Mouse (Mus musculus) midbrain, embryonic 10.5 days (tissue): ENCODE data around the gene Ntan1. TPM values are rescaled to one million over a fixed set of nuclear protein-coding genes. Genes with fewer than 3 reads are reported as not detected.
A peak's percentile ranks its signal among the peaks of the same experiment; 100 is the strongest.
"Not testable (repeated sequence)": the region's sequence is repeated elsewhere in the genome, so short reads cannot be mapped to it uniquely, and the experiment has no call there.

Experiments
- DNase-seq: peaks from one replicate; pipeline ENCODE4 v3.0.0-alpha.2; 2017; ENCODE audit warnings: low spot score
- H3K27ac ChIP-seq: fragments of 300-500 bp; sonication (generic); replicated peaks from 2 replicates; pipeline ENCODE4 v1.5.1; 2016; ENCODE audit warnings: mild to moderate bottlenecking
- H3K27me3 ChIP-seq: fragments of 300-500 bp; sonication (generic); 2 replicates; pipeline ENCODE4 v1.6.1; 2016; ENCODE audit warnings: low read depth, mild to moderate bottlenecking; ENCODE audit not compliant: poor library complexity, severe bottlenecking
- H3K36me3 ChIP-seq: fragments of 300-500 bp; sonication (generic); 2 replicates; pipeline ENCODE4 v1.6.1; 2016; ENCODE audit warnings: mild to moderate bottlenecking, moderate library complexity
- H3K4me1 ChIP-seq: fragments of 300-500 bp; sonication (generic); 2 replicates; pipeline ENCODE4 v1.6.1; 2016
- H3K4me3 ChIP-seq: fragments of 300-500 bp; sonication (generic); 2 replicates; pipeline ENCODE4 v1.5.1; 2016; ENCODE audit warnings: mild to moderate bottlenecking, moderate library complexity
- H3K9me3 ChIP-seq: fragments of 300-500 bp; sonication (generic); replicated peaks from 2 replicates; pipeline ENCODE4 v1.6.1; 2016; ENCODE audit warnings: mild to moderate bottlenecking
- WGBS: fragments of 180-500 bp; shearing (Covaris S2); methylation state at CpG from one replicate; pipeline ENCODE4 v1.1.7; 2016; 5-methylcytosine and 5-hydroxymethylcytosine counted together
- polyA plus RNA-seq: library from polyadenylated mRNA; unstranded; fragments of >200 nt; fragmentation: Nextera tagmentation; extraction: Ambion mirVana; gene quantifications from 2 replicates; pipeline ENCODE4 v1.2.1, GENCODE M21; 2016

Ntan1 gene
- polyA plus RNA-seq, 1 experiment from 2014 or later: 129 TPM

GRCm38 (mm10) chr16:13845031-13845430 lies 26.4 kb downstream of the Ntan1 start:
- peaks cover 59% of the 10 kb centered on the region for H3K36me3 ChIP-seq
- H3K27ac ChIP-seq: no peak overlapping the region
- H3K9me3 ChIP-seq: no peaks in the 10 kb centered on the region
- no peak overlapping the region for H3K4me3 ChIP-seq
- H3K27me3 ChIP-seq: no peaks in the 10 kb centered on the region
- WGBS: 93% methylated on average over 5 of the region's 5 CpGs
- no peaks in the 10 kb centered on the region for H3K4me1 ChIP-seq
- no peak for DNase-seq

GRCm38 (mm10) chr16:13846675-13847074 lies 28.0 kb downstream of the Ntan1 start:
- no peaks in the 10 kb centered on the region for H3K4me1 ChIP-seq
- H3K27ac ChIP-seq: no peak overlapping the region
- no peaks in the 10 kb centered on the region for H3K27me3 ChIP-seq
- no peak overlapping the region for H3K4me3 ChIP-seq
- H3K9me3 ChIP-seq: no peaks in the 10 kb centered on the region
- peaks cover 49% of the 10 kb centered on the region for H3K36me3 ChIP-seq
- DNase-seq: no peak
- WGBS: 93% methylated on average over 1 of the region's 1 CpGs

GRCm38 (mm10) chr16:13848310-13848709 lies 29.7 kb downstream of the Ntan1 start:
- Histone ChIP-seq H3K9me3 (no peaks in the 10 kb centered on the region), H3K27ac (no peak overlapping the region), H3K27me3 (no peaks in the 10 kb centered on the region), H3K4me3 (no peak overlapping the region), H3K36me3 (peaks cover 52% of the 10 kb centered on the region), H3K4me1 (no peaks in the 10 kb centered on the region)
- no peak for DNase-seq
- 81% methylated on average over 2 of the region's 2 CpGs for WGBS

DNA sequence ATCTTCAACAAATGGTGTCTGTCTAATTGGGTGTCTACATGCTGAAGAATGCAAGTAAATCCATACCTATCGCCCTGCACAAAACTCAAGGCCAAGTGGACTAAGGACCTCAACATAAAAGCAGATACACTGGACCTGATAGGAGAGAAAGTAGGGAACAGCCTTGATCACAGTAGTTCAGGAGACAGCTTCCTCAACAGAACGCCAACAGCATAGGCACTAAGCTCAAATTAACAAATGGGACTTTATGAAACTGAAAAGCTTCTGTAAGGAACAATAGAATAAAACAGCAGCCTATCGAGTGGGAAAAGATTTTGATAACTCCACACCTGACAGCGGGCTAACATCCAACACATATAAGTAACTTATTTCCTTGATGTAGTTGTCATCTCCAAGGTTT lies 32.8 kb downstream of the Ntan1 start:
- H3K4me3 ChIP-seq: no peak overlapping the region
- H3K27me3 ChIP-seq: no peaks in the 10 kb centered on the region
- WGBS: 97% methylated on average over 4 of the region's 4 CpGs
- no peaks in the 10 kb centered on the region for H3K9me3 ChIP-seq
- peaks cover 53% of the 10 kb centered on the region for H3K36me3 ChIP-seq
- H3K4me1 ChIP-seq: no peaks in the 10 kb centered on the region
- DNase-seq: no peak
- no peak overlapping the region for H3K27ac ChIP-seq

DNA sequence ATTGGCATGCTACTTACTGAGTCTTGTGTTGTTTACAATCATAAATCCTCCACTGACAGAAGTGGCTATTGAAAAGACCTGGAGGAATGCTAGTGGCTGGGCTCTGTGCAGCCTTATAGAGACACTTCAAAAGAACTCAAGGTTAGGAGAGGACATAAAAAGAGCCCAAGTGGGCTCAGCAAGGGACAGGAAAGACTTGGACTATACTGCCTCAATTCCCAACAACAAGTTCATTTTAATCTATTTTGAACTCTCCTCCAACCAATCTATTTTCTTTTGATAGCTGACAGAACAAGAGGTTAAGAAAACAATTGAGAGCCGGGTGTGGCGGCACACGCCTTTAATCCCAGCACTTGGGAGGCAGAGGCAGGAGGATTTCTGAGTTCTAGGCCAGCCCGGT lies 35.2 kb downstream of the Ntan1 start:
- no peaks in the 10 kb centered on the region for H3K4me1 ChIP-seq
- H3K27me3 ChIP-seq: no peaks in the 10 kb centered on the region
- no peak overlapping the region for H3K27ac ChIP-seq
- H3K9me3 ChIP-seq: no peaks in the 10 kb centered on the region
- H3K4me3 ChIP-seq: no peak overlapping the region
- H3K36me3 ChIP-seq: peaks cover 54% of the 10 kb centered on the region
- no peak for DNase-seq
- 96% methylated on average over 4 of the region's 4 CpGs for WGBS

DNA sequence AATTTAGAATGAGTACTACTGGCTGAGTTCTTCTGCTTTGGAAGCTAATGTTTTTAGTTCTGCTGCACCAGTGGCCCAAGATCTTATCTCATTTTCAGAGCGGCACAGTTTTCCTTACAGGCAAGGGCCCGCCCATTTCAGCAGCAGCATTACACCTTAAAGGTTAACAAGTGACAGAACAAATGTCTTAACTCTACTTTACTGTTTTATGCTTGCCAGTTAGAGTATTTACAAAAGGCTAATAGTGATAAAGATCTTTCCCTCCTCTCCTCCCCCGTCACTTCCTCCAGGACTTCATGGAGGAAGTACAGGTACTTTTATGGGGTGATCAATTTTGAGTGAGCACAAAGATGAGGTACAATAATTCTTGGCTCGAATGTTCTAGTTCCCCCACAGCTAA lies 47.4 kb downstream of the Ntan1 start:
- peaks cover 19% of the 10 kb centered on the region for H3K36me3 ChIP-seq
- 90% methylated on average over 4 of the region's 4 CpGs for WGBS
- H3K9me3 ChIP-seq: no peaks in the 10 kb centered on the region
- no peaks in the 10 kb centered on the region for H3K27me3 ChIP-seq
- DNase-seq: no peak
- peaks cover 10% of the 10 kb centered on the region for H3K4me1 ChIP-seq
- H3K27ac ChIP-seq: no peak overlapping the region
- H3K4me3 ChIP-seq: no peak overlapping the region

DNA sequence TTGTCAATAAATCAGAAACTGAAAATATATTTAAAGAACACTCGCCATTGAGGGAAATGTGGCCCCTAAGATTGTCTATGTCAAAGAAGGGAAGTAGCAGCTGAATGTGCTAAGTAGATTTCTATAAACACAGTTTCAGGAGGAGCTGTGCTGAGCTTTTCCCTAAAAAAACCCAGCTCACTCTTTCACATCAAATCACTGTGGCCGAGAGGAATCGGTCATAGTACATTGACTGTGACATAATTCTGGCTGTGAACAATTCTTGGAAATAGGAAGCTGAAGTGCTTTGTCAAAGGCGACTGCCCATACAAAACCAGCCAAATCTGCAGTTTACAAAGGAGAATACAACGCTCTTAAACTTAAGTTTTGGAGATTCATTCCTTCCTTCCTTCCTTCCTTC lies 48.0 kb downstream of the Ntan1 start:
- no peaks in the 10 kb centered on the region for H3K27me3 ChIP-seq
- H3K9me3 ChIP-seq: no peaks in the 10 kb centered on the region
- peaks cover 10% of the 10 kb centered on the region for H3K4me1 ChIP-seq
- H3K4me3 ChIP-seq: no peak overlapping the region
- 92% methylated on average over 5 of the region's 5 CpGs for WGBS
- peaks cover 21% of the 10 kb centered on the region for H3K36me3 ChIP-seq
- no peak overlapping the region for H3K27ac ChIP-seq
- no peak for DNase-seq

DNA sequence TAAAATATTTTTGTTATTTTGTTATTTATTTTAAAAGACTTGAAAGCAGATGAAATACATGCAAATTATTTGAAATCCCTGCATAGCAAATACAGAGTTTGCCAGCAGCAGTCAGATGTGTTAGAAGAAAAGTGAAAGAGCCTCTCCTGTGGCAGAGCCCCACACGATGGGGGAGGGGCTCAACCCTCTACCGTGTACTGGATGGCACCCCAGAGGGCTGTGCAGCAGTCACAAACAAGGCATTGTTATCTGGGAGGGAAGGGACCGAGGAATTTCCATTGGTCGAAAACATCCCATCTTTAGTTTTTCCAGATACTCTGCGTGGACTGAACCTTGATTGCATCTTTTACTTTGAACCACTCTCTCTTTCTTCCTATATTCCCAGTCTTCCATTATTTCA lies 48.8 kb downstream of the Ntan1 start:
- not testable (repeated sequence) for DNase-seq
- WGBS: 12% methylated on average over 5 of the region's 5 CpGs

GRCm38 (mm10) chr16:13867910-13868514 lies 49.4 kb downstream of the Ntan1 start:
- whole genome bisulfite sequencing: 4% methylated on average over 42 of the region's 42 CpGs

More for the DNA sequence above, 48.8 kb downstream of the Ntan1 start:
- Histone ChIP-seq H3K36me3 (peaks cover 26% of the 10 kb centered on the region), H3K4me1 (peaks cover 10% of the 10 kb centered on the region), H3K4me3 (peak overlapping the region; percentile 57; the same call in 1 of the 2 replicates)
- not testable (repeated sequence) for H3K9me3 ChIP-seq, H3K27me3 ChIP-seq, H3K27ac ChIP-seq

GRCm38 (mm10) chr16:13875483-13875882 lies 56.8 kb downstream of the Ntan1 start:
- no peak overlapping the region for H3K4me3 ChIP-seq
- no peaks in the 10 kb centered on the region for H3K9me3 ChIP-seq
- DNase-seq: no peak
- no peaks in the 10 kb centered on the region for H3K27me3 ChIP-seq
- H3K27ac ChIP-seq: no peak overlapping the region
- no peaks in the 10 kb centered on the region for H3K4me1 ChIP-seq
- whole genome bisulfite sequencing: 96% methylated on average over 4 of the region's 4 CpGs
- H3K36me3 ChIP-seq: peaks cover 55% of the 10 kb centered on the region

More at GRCm38 (mm10) chr16:13867910-13868514, 49.4 kb downstream of the Ntan1 start:
- H3K4me3 ChIP-seq: peak overlapping the region; percentile 57
- H3K27me3 ChIP-seq: no peaks in the 10 kb centered on the region
- H3K4me1 ChIP-seq: peaks cover 10% of the 10 kb centered on the region
- H3K36me3 ChIP-seq: peaks cover 21% of the 10 kb centered on the region
- H3K27ac ChIP-seq: peak overlapping the region; percentile 84
- DNase-seq: peak; percentile 50
- H3K9me3 ChIP-seq: no peaks in the 10 kb centered on the region

- Histone ChIP-seq H3K4me3 (no peak overlapping the region), H3K27me3 (no peaks in the 10 kb centered on the region), H3K9me3 (no peaks in the 10 kb centered on the region), H3K27ac (no peak overlapping the region), H3K4me1 (no peaks in the 10 kb centered on the region), H3K36me3 (peaks cover 10% of the 10 kb centered on the region; the same call in 1 of the 2 replicates)
- DNase-seq: no peak
- WGBS: 78% methylated on average over 3 of the region's 3 CpGs
Observed at GRCm38 (mm10) chr16:13883094-13883774, 64.6 kb downstream of the Ntan1 start.
